Mouse (Mus musculus) natural killer cell, adult 2 months (primary cell): ENCODE measurements around the gene Ppil6.

ENCODE experiments used
- DNase-seq, 2 experiments: peaks; one replicate each; pipeline ENCODE4 v3.0.0; 2022; ENCODE audit warnings: low spot score in 2 of 2

Gene Ppil6

GRCm38 (mm10) chr10:41477278-41478181, 12.7 kb upstream of the Ppil6 start:
- peak; percentile 81 to 82 for DNase-seq

GRCm38 (mm10) chr10:41479961-41480360, 10.3 kb upstream of the Ppil6 start:
- DNase-seq = no peak

GRCm38 (mm10) chr10:41480938-41481880, 9.0 kb upstream of the Ppil6 start:
- no peak for DNase-seq

- DNase-seq = no peak
Observed at GRCm38 (mm10) chr10:41482446-41482845, 7.8 kb upstream of the Ppil6 start.

GRCm38 (mm10) chr10:41485778-41486177, 4.5 kb upstream of the Ppil6 start:
- DNase-seq = no peak

- DNase-seq = no peak
Observed at GRCm38 (mm10) chr10:41486506-41487170, 3.6 kb upstream of the Ppil6 start.

- DNase-seq = no peak
Observed at GRCm38 (mm10) chr10:41488877-41489276, 1.4 kb upstream of the Ppil6 start.

GRCm38 (mm10) chr10:41489294-41489693, 945 bp upstream of the Ppil6 start:
- no peak for DNase-seq

GRCm38 (mm10) chr10:41490518-41490873, 257 bp downstream of the Ppil6 start:
- no peak for DNase-seq

GRCm38 (mm10) chr10:41491111-41491510, 872 bp downstream of the Ppil6 start:
- no peak for DNase-seq

- no peak for DNase-seq
Observed at GRCm38 (mm10) chr10:41500941-41501340, 10.7 kb downstream of the Ppil6 start.

GRCm38 (mm10) chr10:41504996-41505395, 14.8 kb downstream of the Ppil6 start:
- DNase-seq = no peak

- DNase-seq = peak; percentile 42 to 57
Observed at GRCm38 (mm10) chr10:41505446-41505845, 15.2 kb downstream of the Ppil6 start.

GRCm38 (mm10) chr10:41509160-41509559, 18.9 kb downstream of the Ppil6 start:
- DNase-seq = peak in 1 of 2 experiments; percentile 32

GRCm38 (mm10) chr10:41514301-41514700, 24.1 kb downstream of the Ppil6 start:
- DNase-seq = no peak

GRCm38 (mm10) chr10:41514921-41515320, 24.7 kb downstream of the Ppil6 start:
- DNase-seq = no peak

GRCm38 (mm10) chr10:41518508-41518980, 28.3 kb downstream of the Ppil6 start:
- peak; percentile 84 to 87 for DNase-seq

GRCm38 (mm10) chr10:41518981-41519618, 28.9 kb downstream of the Ppil6 start, which contains the start of gene Cd164:
Gene Cd164, plus strand, starts transcription at chr10:41519414.
- peak; percentile 90 to 91 for DNase-seq

GRCm38 (mm10) chr10:41519640-41520409, 29.6 kb downstream of the Ppil6 start:
- peak in 1 of 2 experiments; percentile 59 for DNase-seq

- DNase-seq = no peak
Observed at GRCm38 (mm10) chr10:41520410-41520673, 30.1 kb downstream of the Ppil6 start.

- no peak for DNase-seq
Observed at GRCm38 (mm10) chr10:41523386-41523785, 33.1 kb downstream of the Ppil6 start.
